Mouse (Mus musculus) CD4-positive, CD25-positive, alpha-beta regulatory T cell, adult 2 months (primary cell): Measurements from ENCODE around the gene Clec12a.

ENCODE experiments used
- DNase-seq: peaks from one replicate; pipeline ENCODE4 v3.0.0-alpha.2; 2012; ENCODE audit warnings: low read depth, low spot score

Gene Clec12a

DNA sequence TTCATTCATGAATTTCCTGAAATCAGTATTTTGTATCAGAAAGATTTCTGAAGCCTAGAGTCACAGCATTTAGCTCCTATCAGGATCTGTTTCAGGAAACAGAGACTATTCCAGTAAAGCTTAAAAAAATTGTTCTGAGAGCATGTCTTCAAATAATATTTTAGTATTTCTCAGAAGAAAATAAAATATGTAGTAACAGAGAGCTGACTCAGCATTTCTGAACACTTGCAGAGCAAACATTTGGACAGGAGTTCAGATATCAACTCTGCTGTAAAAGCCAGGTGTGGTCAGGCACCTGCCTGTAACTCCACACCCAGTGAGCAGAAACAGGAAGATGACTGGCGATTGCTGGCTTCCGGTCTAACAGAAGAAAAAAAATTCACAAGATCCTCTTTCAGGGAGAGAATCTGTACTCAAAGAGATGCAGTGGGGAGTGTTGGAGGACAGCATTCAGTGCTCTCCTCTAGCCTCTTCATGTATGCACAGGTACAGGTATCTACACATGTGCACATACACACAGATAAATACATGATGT is 32.5 kb downstream of the Clec12a start:
- no peak for DNase-seq

DNA sequence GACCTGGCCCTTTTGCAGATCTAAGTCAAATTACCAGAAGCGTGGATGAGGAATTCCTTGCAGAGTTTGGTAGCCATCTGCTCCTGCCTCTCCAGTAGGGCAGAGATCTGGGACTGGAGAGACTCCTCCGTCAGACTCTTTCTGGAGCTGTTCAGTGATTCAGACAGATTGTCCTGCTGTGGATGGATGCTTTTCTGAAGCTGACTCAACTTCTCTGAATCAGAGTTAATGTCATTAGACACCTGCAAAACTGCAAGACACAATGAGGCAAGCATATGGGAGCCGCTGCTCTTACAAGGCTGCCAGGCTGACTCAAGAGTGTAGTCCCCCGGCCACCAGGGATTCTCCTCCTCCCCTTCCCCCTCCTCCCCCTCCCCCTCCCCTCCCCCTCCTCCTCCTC is 38.0 kb downstream of the Clec12a start:
- no peak for DNase-seq

GRCm38 (mm10) chr6:129381736-129382135 is 39.2 kb downstream of the Clec12a start:
- no peak for DNase-seq

DNA sequence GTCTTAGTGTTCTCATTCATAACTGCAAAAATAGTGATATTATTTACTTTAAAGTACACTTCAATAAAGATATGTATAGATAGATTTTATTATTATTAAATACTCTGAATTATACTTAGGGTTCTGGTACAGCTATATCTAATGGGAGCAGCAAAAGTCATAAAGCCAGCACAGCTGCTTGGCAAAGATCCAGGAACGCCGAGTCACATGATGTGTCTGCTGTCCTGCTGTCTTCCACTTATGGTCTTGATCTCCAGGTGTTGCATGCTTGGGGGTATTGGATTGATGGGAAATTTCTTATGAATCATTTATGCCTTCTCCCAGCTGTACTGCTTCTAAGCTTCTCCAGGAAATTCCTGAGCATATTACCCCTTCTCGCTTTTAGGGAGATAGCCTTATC is 41.0 kb downstream of the Clec12a start:
- DNase-seq = no peak

- no peak for DNase-seq
These were observed 42.5 kb downstream of the Clec12a start for GRCm38 (mm10) chr6:129385000-129385399.

DNA sequence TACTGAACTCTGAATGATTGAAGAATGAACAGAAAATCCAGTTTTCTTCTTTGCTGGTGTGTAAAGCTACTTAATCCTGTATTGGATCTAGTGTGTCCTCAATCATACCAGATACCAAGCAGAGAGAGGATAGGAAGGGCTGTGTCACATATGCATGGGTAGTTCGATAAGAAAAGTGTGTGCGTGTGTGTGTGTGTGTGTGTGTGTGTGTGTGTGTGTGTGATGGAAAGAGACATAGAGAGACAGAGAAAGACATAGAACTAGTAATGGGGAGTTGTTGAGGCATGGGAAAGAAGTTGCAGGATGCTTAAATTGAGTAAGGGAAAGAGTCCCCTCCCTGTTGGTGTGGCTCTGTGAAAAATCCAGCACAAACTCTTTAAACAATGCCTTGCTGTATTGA is 43.3 kb downstream of the Clec12a start, which contains the start of gene Clec12b:
Clec12b (minus strand) TSS at position 101 of the 400 bp plus-strand sequence.
- no peak for DNase-seq

GRCm38 (mm10) chr6:129393087-129393720 is 50.7 kb downstream of the Clec12a start:
- peak; percentile 20 for DNase-seq

DNA sequence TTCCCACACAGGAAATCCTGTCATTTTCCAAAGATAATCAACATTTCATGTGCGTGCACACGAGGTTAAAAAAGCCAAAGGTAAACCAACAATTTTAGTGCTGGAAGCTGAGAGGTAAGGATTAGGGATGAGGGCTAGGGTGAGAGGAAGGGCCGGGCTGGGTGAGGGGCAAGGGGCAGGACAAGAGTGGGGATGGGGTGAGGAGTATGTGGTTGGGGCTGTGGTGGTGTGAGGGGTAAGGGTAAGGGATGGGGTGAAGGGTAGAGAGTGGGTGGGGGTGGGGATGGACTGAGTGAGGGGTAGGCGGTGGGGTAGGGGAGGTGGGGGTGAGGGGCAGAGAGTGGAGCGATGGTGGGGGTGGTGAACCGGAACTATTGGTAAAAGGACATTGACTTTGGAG is 51.2 kb downstream of the Clec12a start:
- DNase-seq = no peak

GRCm38 (mm10) chr6:129396997-129397396 is 54.5 kb downstream of the Clec12a start, which contains the start of gene Clec1b:
TSS of gene Clec1b (plus strand) at chr6:129397297.
- DNase-seq = no peak

DNA sequence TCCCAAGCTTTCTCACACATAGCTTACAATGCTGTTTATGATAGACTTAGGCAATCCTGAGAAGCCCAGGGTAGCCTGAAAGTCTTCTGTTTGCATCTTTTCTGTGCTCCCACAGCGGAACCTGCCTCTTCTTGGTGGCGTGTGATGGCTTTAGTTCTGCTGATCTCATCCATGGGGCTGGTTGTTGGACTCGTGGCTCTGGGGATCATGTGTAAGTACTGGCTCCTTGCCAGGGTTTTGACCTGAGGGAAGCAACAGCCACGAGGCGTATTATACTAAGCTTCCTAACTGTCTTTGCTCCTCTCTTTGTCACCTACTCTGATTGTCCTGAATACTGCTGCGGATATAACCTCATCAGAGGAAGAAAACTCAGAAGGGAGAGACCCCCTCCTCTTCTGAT is 57.5 kb downstream of the Clec12a start:
- no peak for DNase-seq

GRCm38 (mm10) chr6:129402404-129402803 is 59.9 kb downstream of the Clec12a start:
- DNase-seq = no peak

DNA sequence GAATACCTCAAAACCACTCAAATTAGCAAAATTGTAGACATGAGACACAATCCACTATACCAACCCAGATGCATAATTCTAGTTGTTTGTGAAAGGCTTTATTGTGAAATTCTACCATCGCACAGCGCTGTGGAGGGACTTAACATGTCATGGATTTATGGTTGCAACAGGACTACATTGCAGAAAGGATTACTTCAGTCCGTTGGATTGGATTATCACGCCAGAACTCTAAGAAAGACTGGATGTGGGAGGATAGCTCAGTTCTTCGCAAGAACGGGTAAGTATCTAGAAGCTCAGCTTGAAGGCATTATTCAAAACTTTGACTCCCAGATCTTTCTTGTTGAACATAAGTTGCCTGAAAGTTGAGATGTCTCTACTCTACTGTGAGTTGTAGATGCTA is 60.9 kb downstream of the Clec12a start:
- no peak for DNase-seq

DNA sequence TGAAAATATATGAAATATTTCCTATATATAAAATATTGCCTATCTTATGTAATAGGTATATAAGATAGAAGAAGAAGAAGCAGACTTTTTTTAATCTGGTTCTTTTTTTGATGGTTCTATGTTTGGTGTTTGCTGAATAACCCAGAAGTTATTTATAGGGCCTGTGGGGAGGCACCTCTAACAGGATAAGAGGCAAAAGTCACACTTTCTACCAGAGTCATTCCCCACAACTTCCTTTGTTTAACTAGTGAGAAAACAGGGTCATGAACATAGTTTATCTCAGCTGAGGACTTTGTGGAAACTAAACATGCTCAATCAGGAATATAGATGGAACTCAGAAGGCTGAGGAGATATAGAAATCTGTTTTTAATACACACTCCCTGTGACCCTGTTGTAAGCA is 63.5 kb downstream of the Clec12a start:
- DNase-seq = no peak

DNA sequence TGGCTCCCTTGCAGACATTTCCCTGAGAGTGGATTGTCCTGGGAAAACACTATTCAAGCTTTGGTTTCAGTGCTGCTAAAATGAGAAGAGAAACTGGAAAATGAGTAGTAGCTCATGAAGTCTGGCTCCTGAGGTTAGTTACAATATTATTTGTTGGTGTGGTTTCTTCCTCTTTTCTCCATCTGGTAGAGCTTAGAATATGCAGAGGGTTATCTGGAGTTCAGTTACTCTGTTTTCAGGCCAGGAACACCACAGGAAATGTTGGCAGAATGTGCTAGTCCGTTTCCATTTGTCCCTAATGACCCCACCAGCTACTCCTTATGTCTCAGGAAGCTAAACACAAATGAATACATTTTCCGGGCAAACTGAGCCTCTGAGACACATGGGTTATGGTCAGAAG is 64.8 kb downstream of the Clec12a start:
- DNase-seq = no peak

DNA sequence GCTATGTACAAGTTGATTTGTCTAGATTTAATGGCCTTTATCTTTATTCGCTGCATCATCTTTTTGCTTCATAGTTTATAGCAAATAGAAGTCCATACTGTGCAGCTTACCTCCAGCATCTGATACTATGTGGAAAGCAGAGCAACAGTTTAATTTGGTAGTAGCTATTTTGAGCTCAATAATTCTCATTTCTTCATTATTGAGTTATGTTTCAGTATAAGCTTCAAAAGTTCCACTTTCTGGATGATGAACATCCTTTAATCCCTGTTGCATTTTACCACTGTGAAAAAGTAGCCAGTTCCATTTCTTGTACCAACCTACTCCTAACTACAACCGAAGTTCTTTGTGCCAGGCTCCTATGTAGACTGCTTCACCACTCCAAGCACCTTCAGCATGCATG is 66.1 kb downstream of the Clec12a start, which contains the start of gene Clec9a:
Clec9a (plus strand) TSS at position 301 of the 400 bp plus-strand sequence.
- DNase-seq = no peak

DNA sequence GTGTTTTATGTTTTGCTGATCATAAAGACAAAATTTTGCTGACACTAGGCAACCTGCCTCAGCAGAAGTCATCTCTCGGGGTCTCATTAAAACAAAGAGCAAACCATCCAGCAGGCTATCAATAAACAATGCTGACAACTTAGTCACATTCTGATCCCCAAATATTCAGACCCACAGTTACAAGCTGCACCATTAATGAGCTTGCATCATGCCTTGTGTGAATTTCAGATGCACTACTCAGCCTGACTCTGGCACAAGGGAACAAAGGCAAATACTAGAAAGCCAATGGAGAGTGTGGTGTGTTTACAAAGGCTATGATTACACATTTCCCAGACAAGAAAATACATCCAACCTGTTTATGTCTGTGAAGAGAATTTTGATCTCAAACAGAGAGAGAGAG is 71.7 kb downstream of the Clec12a start:
- no peak for DNase-seq
